Mouse (Mus musculus) forebrain, embryonic 10.5 days (tissue): ENCODE measurements around the gene Kcmf1. TPM values are rescaled to one million over a fixed set of nuclear protein-coding genes. Genes with fewer than 3 reads are reported as not detected.

Experiments used
- DNase-seq: peaks from one replicate; pipeline ENCODE4 v3.0.0-alpha.2; 2017; ENCODE audit warnings: low spot score; ENCODE audit errors: extremely low spot score
- H3K27ac ChIP-seq: fragments of 300-500 bp; sonication (generic); 2 replicates; pipeline ENCODE4 v1.5.1; 2016; ENCODE audit warnings: mild to moderate bottlenecking
- H3K27me3 ChIP-seq: fragments of 300-500 bp; sonication (generic); 2 replicates; pipeline ENCODE4 v1.6.1; 2016; ENCODE audit warnings: mild to moderate bottlenecking; ENCODE audit not compliant: poor library complexity, severe bottlenecking
- H3K36me3 ChIP-seq: fragments of 300-500 bp; sonication (generic); replicated peaks from 2 replicates; pipeline ENCODE4 v1.6.1; 2016; ENCODE audit warnings: mild to moderate bottlenecking, moderate library complexity
- H3K4me1 ChIP-seq: fragments of 300-500 bp; sonication (generic); 2 replicates; pipeline ENCODE4 v1.6.1; 2016
- H3K4me3 ChIP-seq: fragments of 300-500 bp; sonication (generic); 2 replicates; pipeline ENCODE4 v1.5.1; 2016; ENCODE audit warnings: mild to moderate bottlenecking, moderate library complexity
- H3K9me3 ChIP-seq: fragments of 300-500 bp; sonication (generic); 2 replicates; pipeline ENCODE4 v1.6.1; 2016; ENCODE audit warnings: mild to moderate bottlenecking, moderate library complexity
- WGBS: fragments of 180-500 bp; shearing (Covaris S2); methylation state at CpG from one replicate; pipeline ENCODE4 v1.1.7; 2016; 5-methylcytosine and 5-hydroxymethylcytosine counted together
- polyA plus RNA-seq: library from polyadenylated mRNA; unstranded; fragments of >200 nt; fragmentation: Nextera tagmentation; extraction: Ambion mirVana; gene quantifications from 2 replicates; pipeline ENCODE4 v1.2.1, GENCODE M21; 2016

Kcmf1 gene
- polyA plus RNA-seq, 1 experiment from 2014 or later, result 30.1 TPM

GRCm38 (mm10) chr6:72825762-72826161 lies 74.0 kb downstream of the Kcmf1 start:
- H3K4me1 ChIP-seq, result peaks cover 16% of the 10 kb centered on the region
- H3K9me3 ChIP-seq, result no peaks in the 10 kb centered on the region
- 56% methylated on average over 9 of the region's 9 CpGs for WGBS
- H3K27me3 ChIP-seq, result peaks cover 28% of the 10 kb centered on the region
- no peak overlapping the region for H3K27ac ChIP-seq
- H3K4me3 ChIP-seq, result no peak overlapping the region
- no peaks in the 10 kb centered on the region for H3K36me3 ChIP-seq
- no peak for DNase-seq

GRCm38 (mm10) chr6:72824971-72825737 lies 74.6 kb downstream of the Kcmf1 start:
- H3K4me1 ChIP-seq, result peaks cover 16% of the 10 kb centered on the region
- no peaks in the 10 kb centered on the region for H3K9me3 ChIP-seq
- peak overlapping the region; percentile 45 for H3K4me3 ChIP-seq
- peaks cover 28% of the 10 kb centered on the region for H3K27me3 ChIP-seq
- no peaks in the 10 kb centered on the region for H3K36me3 ChIP-seq
- WGBS, result 6% methylated on average over 26 of the region's 26 CpGs
- peak; percentile 37 for DNase-seq
- H3K27ac ChIP-seq, result peak overlapping the region; percentile 79

DNA sequence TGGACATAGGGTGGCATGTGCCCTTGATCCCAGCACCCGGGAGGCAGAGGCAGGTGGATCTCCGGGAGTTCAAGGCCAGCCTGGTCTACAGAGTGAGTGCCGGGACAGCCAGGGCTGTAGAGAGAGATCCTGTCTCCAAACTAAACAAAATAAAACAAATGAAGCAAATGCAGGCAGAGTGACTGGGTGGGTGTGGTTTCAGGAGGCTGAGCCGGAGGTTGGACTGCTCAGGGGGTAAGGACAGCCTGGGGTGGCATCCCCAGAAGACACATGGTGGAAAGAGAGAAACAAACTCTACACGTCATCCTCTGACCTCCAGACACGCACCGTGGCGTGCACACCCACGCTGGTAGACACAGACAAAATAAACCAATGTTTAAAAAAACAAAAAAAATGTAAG lies 86.3 kb downstream of the Kcmf1 start:
- H3K36me3 ChIP-seq, result no peaks in the 10 kb centered on the region
- no peak for DNase-seq
- no peak overlapping the region for H3K27ac ChIP-seq
- H3K4me1 ChIP-seq, result no peaks in the 10 kb centered on the region
- no peaks in the 10 kb centered on the region for H3K9me3 ChIP-seq
- H3K4me3 ChIP-seq, result no peak overlapping the region
- 88% methylated on average over 9 of the region's 9 CpGs for WGBS
- H3K27me3 ChIP-seq, result no peaks in the 10 kb centered on the region

DNA sequence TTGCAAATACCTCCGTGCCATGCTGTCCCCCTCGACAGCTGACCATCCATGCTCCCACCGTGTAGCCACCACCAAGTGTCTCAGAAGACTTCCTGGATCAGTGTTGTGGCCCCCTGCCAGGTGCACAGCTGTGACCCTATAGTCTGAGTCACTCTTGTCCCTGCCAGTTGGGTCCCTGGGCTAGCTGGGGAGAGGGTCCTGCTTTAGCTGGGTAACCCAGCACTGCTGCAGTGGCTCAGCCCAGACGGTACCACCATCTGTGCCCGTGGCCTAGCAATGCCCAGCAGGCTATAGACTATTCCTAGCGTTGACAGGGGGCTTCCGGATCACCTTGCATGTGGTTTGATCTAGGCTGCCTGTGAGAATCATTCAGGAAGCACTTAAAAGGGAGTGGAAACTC lies 89.5 kb downstream of the Kcmf1 start:
- Histone ChIP-seq H3K36me3 (no peaks in the 10 kb centered on the region), H3K27ac (no peak overlapping the region)
- 88% methylated on average over 7 of the region's 7 CpGs for WGBS

DNA sequence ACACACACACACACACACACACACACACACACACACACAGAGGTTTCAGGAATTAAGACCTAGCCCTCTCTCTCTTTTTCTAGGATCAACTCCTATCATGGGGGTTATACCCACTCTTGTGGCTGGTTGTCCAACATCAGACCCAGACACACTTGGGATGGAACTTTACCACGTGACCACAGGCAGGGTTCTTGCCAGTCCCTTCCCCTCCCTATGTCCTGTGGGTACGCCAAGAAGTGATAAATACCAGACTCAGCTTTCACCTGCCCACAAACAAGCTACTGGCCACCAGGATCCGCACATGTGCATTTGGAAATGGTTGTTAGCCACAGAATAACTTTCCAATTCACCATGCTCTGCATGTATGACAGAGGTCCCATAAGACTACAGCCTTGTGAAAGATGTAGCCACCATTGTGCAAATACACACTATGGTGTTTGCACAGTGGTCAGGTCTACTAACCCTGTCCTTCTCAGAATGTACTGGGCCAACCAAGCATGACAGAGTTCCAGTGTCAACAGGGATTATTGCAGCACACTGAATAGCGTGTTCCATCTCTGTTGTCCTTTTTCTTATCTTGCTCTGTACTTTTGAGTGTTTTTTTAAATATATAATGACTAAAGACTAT lies 90.1 kb downstream of the Kcmf1 start:
- no peak overlapping the region for H3K4me3 ChIP-seq
- H3K4me1 ChIP-seq, result no peaks in the 10 kb centered on the region
- WGBS, result 78% methylated on average over 4 of the region's 4 CpGs
- no peak overlapping the region for H3K27ac ChIP-seq
- no peak for DNase-seq
- no peaks in the 10 kb centered on the region for H3K9me3 ChIP-seq
- no peaks in the 10 kb centered on the region for H3K36me3 ChIP-seq
- H3K27me3 ChIP-seq, result no peaks in the 10 kb centered on the region

More for the DNA sequence above, 89.5 kb downstream of the Kcmf1 start:
- H3K4me3 ChIP-seq, result no peak overlapping the region
- no peaks in the 10 kb centered on the region for H3K27me3 ChIP-seq
- H3K4me1 ChIP-seq, result no peaks in the 10 kb centered on the region
- H3K9me3 ChIP-seq, result no peaks in the 10 kb centered on the region
- no peak for DNase-seq

- Histone ChIP-seq H3K4me1 (no peaks in the 10 kb centered on the region), H3K27ac (no peak overlapping the region), H3K9me3 (no peaks in the 10 kb centered on the region), H3K36me3 (no peaks in the 10 kb centered on the region), H3K4me3 (no peak overlapping the region), H3K27me3 (no peaks in the 10 kb centered on the region)
- no peak for DNase-seq
- WGBS, result 71% methylated on average over 3 of the region's 3 CpGs
Measured at GRCm38 (mm10) chr6:72808342-72808741, 91.4 kb downstream of the Kcmf1 start.

DNA sequence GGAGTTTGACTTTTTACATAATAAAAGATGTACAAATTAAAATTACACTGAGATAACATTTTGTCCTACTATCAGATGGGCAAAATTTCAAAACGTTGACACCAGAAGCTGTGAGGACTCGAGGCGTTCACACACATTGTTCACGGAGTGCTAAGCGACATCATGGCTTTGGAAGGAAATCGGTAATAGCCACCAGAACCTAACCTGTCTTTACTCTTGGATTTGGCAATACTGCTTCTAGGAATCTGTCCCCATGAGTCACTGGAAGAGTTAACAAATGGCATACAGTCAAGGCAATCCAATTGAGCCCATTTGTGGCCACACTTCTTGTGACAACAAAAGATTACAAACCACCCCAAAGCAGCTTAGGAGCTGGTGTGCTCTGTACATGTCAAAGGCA lies 96.1 kb downstream of the Kcmf1 start:
- DNase-seq, result no peak
- WGBS, result 91% methylated on average over 6 of the region's 6 CpGs
- Histone ChIP-seq H3K4me1 (no peaks in the 10 kb centered on the region), H3K27ac (no peak overlapping the region), H3K9me3 (no peaks in the 10 kb centered on the region), H3K36me3 (no peaks in the 10 kb centered on the region), H3K4me3 (no peak overlapping the region), H3K27me3 (no peaks in the 10 kb centered on the region)

DNA sequence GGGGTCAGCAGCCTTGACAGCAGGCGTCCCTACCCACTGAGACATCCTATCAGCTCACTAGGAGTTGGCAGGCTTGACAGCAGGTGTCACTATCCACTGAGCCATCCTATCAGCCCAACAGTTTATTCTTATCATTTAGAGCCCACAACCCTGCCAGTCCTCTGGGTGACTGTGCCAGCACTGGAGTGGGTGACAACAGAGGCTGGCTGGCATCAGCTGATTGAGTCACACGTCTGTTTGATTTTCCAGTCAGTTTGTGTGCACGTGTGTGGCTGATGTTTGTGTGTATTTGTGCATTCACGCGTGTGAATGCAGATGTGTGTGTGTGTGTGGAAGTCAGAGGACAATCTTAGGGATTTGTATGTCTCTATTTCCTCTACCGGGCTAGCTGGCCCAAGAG lies 97.7 kb downstream of the Kcmf1 start:
- no peak for DNase-seq
- no peaks in the 10 kb centered on the region for H3K36me3 ChIP-seq
- H3K4me1 ChIP-seq, result no peaks in the 10 kb centered on the region
- H3K9me3 ChIP-seq, result no peaks in the 10 kb centered on the region
- no peak overlapping the region for H3K4me3 ChIP-seq
- WGBS, result 91% methylated on average over 6 of the region's 6 CpGs
- no peak overlapping the region for H3K27ac ChIP-seq
- no peaks in the 10 kb centered on the region for H3K27me3 ChIP-seq

DNA sequence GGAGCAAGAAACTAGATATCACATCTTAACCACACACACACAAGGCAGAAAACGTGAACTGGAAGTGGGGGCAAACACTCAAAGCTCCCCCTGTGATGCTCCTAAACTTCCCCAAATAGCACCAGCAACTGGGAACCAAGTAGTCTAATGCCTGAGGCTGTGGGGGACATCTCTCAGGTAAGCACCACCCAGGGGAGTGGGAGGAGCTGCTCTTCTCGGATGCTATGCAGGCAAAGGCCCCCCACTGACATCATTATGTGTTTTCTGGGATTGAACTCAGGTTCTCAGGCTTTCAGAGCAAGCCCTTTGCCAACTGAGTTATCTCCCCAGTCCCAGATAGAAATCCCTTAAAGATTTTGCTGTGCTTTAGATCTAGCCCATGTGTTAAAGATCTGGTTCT lies 99.1 kb downstream of the Kcmf1 start:
- H3K4me3 ChIP-seq, result no peak overlapping the region
- WGBS, result 55% methylated on average over 2 of the region's 2 CpGs
- H3K27ac ChIP-seq, result no peak overlapping the region
- no peaks in the 10 kb centered on the region for H3K9me3 ChIP-seq
- H3K36me3 ChIP-seq, result no peaks in the 10 kb centered on the region
- H3K4me1 ChIP-seq, result no peaks in the 10 kb centered on the region
- DNase-seq, result no peak
- H3K27me3 ChIP-seq, result no peaks in the 10 kb centered on the region

GRCm38 (mm10) chr6:72797763-72798162 lies 102.0 kb downstream of the Kcmf1 start:
- no peaks in the 10 kb centered on the region for H3K36me3 ChIP-seq
- DNase-seq, result no peak
- no peak overlapping the region for H3K27ac ChIP-seq
- H3K4me1 ChIP-seq, result peaks cover 4% of the 10 kb centered on the region; the same call in 1 of the 2 replicates
- H3K27me3 ChIP-seq, result no peaks in the 10 kb centered on the region
- no peak overlapping the region for H3K4me3 ChIP-seq
- no peaks in the 10 kb centered on the region for H3K9me3 ChIP-seq

DNA sequence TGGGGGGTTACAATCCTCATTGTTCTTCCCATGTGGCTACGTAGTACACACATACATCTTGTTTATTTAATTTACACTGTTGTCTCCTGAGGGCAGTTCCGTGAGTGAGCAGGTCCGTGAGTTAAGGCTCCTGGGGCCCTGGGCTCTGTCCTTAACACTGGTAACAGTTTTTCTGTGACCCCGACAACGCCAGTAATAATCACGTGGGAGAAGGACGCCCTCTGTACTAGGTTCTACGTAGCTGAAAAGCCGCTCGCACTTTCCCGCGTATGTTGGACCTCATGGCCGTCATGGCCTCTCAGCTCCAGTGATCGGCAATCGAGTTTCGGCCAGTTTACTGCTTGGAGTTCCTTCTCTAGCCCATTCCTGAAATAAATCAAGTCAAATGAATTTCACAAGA lies 104.3 kb downstream of the Kcmf1 start:
- H3K27ac ChIP-seq, result no peak overlapping the region
- 53% methylated on average over 16 of the region's 16 CpGs for WGBS
- peaks cover 5% of the 10 kb centered on the region for H3K27me3 ChIP-seq
- H3K36me3 ChIP-seq, result no peaks in the 10 kb centered on the region
- peaks cover 4% of the 10 kb centered on the region; the same call in 1 of the 2 replicates for H3K4me1 ChIP-seq
- no peaks in the 10 kb centered on the region for H3K9me3 ChIP-seq
- no peak for DNase-seq
- no peak overlapping the region for H3K4me3 ChIP-seq

- Histone ChIP-seq H3K36me3 (no peaks in the 10 kb centered on the region), H3K4me3 (no peak overlapping the region), H3K4me1 (peaks cover 6% of the 10 kb centered on the region; the same call in 1 of the 2 replicates), H3K9me3 (no peaks in the 10 kb centered on the region), H3K27ac (no peak overlapping the region), H3K27me3 (peaks cover 11% of the 10 kb centered on the region)
- 45% methylated on average over 7 of the region's 7 CpGs for WGBS
- no peak for DNase-seq
Measured at GRCm38 (mm10) chr6:72794870-72795269, 104.9 kb downstream of the Kcmf1 start.

GRCm38 (mm10) chr6:72792641-72793040 lies 107.1 kb downstream of the Kcmf1 start:
- DNase-seq, result no peak
- H3K27me3 ChIP-seq, result peaks cover 12% of the 10 kb centered on the region
- H3K36me3 ChIP-seq, result no peaks in the 10 kb centered on the region
- no peaks in the 10 kb centered on the region for H3K9me3 ChIP-seq
- H3K4me1 ChIP-seq, result peaks cover 19% of the 10 kb centered on the region
- 94% methylated on average over 8 of the region's 8 CpGs for WGBS
- no peak overlapping the region for H3K27ac ChIP-seq
- H3K4me3 ChIP-seq, result no peak overlapping the region
